Mouse (Mus musculus) liver, adult 2 months (tissue): ENCODE measurements around the gene Fgr.

ENCODE experiments used
- CTCF ChIP-seq: fragments of 200-500 bp; IDR thresholded peaks from 2 replicates; pipeline ENCODE4 v1.5.1; 2011; ENCODE audit warnings: low read depth, low read length, control low read depth
- POLR2A ChIP-seq: fragments of 200-500 bp; IDR thresholded peaks from 2 replicates; pipeline ENCODE4 v1.6.1; 2011; ENCODE audit warnings: low read length, control low read depth; ENCODE audit not compliant: insufficient read depth; ENCODE audit errors: extremely low read depth

DNA sequence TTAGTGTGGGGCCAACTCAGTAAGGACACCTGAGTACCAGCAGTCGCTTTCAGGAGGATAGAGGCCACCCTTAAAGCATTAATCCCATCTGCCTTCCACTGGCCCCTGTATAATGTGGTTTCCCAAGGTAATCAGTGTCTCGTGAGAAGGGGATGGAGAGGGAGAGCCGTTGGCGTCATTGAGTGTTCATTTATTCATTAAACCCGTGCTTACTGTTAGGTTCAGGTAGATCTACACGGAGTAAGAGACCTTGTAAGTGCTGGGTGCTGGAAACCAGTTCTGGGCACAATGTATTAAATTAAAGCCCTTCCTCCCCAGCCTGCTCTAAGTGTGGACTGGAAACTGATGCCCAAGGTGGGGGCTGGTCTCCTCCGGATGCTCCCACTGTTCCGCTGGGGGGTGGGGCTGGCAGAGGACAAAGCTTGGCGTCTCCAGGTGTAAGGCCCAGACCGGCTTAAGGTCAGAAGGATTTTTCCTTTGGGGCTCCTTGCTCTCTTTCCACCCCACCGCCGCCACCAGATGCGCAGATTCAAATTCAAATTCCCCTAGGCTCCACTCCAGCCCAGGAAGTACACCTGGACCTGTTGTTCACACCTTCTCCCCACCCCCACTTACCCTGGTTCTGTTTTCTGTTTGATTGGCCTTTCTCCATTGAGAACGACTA, 66.5 kb downstream of the Fgr start:
- no peak for TF ChIP-seq CTCF
- no peak for TF ChIP-seq POLR2A
